Mouse (Mus musculus): ENCODE measurements around the gene Gm10309.

DNA sequence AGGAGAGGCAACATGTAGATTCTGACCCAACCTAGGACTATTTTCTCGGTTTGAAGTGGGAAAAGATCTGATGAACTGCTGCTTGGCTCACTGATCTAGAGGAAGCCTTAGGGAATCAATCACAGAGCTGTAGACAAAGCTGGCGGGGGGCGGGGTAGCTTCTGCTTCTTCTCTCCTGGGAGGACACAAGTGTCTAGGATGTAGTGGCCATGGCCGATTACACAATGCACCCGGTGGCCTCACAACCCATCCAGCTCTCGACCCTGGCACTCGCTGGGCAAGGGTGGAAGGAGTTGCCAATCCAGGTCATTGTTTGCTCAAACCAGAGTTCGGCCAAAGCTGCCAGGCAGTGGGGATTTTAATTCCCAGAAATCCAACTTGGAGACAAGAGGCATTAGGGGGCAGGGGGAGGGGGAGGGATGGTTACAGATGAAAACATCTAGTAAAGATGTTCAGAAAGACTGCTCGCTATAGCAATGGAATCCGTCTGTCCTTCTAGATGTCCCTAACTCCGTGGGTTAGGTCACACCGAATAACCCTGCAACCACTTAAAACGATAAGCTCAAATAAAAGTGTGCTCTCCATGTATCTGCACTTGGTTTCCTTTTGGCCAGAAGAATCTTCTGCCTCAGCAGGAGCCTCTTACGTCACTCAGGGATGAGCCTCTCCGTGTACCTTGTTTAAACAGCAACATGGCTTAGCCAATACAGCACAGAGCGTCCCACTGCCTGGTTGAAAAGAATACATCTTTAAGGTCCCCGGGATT, 27.9 kb upstream of the Gm10309 start:
- TF ChIP-seq GATA1 (IDR thresholded peaks at IDR 0.05; ENCODE audit: borderline replicate concordance, low read length), result no peak
- TF ChIP-seq FLI1 (IDR thresholded peaks at IDR 0.05; ENCODE audit: low read length), result no peak

Data from megakaryocyte, embryonic 14.5 days (primary cell).